Mouse (Mus musculus) bone marrow macrophage, adult 2 months (primary cell): ENCODE measurements around the gene Ciao1.

Source experiments
- CTCF ChIP-seq: IDR thresholded peaks from 2 replicates; pipeline ENCODE4 v1.5.1; 2012; ENCODE audit warnings: low read depth, mild to moderate bottlenecking, low read length, moderate library complexity
- POLR2A ChIP-seq: IDR thresholded peaks from 2 replicates; pipeline ENCODE4 v1.6.1; 2012; ENCODE audit warnings: mild to moderate bottlenecking, low read depth, low read length, borderline replicate concordance

GRCm38 (mm10) chr2:127254604-127255134 lies 7.1 kb upstream of the Ciao1 start:
- TF ChIP-seq POLR2A, result no peak
- no peak for TF ChIP-seq CTCF
